Mouse (Mus musculus): Measurements from ENCODE around the gene F830045P16Rik.

The F830045P16Rik gene

DNA sequence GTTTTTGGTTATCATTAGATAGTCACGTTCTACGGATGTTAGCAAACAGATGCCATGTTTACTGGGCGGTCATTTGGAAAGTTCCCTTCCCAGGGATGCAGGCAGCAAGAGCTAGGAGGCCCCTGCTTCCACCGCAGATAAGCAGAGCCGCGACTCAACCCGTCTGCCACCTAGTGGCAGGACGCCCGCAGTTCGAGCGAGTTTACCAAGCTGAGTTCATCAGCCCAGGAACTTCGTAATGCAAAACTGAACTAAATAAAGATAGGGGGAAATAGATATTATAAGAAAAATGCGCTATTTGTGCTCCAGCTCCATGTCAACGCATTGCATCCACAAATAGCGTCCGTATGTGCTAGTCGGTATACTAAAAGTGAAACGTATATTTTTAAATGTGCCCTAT lies 127.9 kb downstream of the F830045P16Rik start:
- H3K36me3 ChIP-seq (ENCODE audit: insufficient read depth, low read length), result no peaks in the 10 kb centered on the region
- H3K9me3 ChIP-seq (ENCODE audit: low read length), result no peaks in the 10 kb centered on the region
- TF ChIP-seq CTCF (conservative IDR thresholded peaks at IDR 0.05; ENCODE audit: low read length) (peak; percentile 67), NANOG (IDR thresholded peaks at IDR 0.05; ENCODE audit: borderline replicate concordance, low read length) (no peak)
- peaks cover 17% of the 10 kb centered on the region for H3K4me1 ChIP-seq (replicated peaks; ENCODE audit: low read depth, low read length)
- no peaks in the 10 kb centered on the region for H3K27me3 ChIP-seq (ENCODE audit: insufficient read depth, low read length)
- H3K4me3 ChIP-seq (replicated peaks; ENCODE audit: low read length), result no peak overlapping the region
